Mouse (Mus musculus): Measurements from ENCODE around the gene Ptch2.

DNA sequence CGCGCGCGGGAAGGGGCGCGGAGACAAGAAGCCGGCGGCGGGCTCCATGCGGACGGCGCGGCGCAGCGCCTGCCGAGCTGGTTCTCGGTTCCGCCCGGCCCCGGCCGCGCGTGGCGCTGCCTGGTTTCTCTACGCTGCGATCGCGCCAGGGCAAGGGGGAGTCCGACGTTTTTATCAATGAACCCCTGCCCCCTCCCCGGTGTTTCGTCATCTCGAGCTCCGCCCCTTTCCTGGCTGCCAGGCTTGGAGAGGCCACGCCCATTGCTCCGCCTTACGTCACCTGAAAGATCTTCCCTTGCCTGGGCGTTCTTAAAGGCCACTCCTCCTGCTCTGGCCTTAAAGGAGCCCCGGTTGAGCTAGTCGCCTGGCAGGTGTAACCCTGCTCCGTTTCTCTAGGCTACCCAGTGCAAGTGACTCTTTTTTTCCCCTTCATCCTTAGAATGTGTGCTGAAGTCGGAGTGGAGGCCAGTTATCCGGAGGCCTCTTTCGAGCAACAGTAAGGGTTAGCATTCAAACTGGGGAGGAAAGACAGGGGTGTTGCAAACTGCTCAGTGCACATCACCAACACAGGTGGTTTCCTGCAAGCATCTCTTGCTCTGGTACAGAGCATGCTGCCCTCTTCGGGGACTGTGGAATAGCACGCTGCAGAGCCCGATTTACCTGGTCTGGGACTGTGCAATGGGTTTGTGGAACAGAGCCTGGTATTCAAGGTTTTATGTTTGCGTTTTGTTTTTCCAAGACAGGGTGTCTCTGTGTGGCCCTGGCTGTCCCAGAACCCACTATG, 38.1 kb downstream of the Ptch2 start, which contains the start of gene Plk3:
- no peak for TF ChIP-seq ZC3H11A (IDR thresholded peaks at IDR 0.05; ENCODE audit: borderline replicate concordance, low read depth, low read length)
- TF ChIP-seq MAFK (IDR thresholded peaks at IDR 0.05; ENCODE audit: insufficient read depth, low read depth, low read length) = no peak
